ENCODE assay signal across 13 mouse cellular contexts in genomic region chr13:34112369-34113081, GRCm38 (mm10). TPM values are rescaled to one million over a fixed set of nuclear protein-coding genes. Genes with fewer than 3 reads are reported as not detected.
DNase-seq lines count a peak whose midpoint lies in the region; ATAC-seq and TF ChIP-seq lines count a peak whose summit lies in the region.
"Had no signal": no experiment of that assay in that cellular context is flagged by ENCODE, and none has a peak within 500 bp of the region (broad histone marks: within the 10 kb centered on the region; RNA-seq: fewer than 3 reads in every experiment).

No protein-coding gene starts in this region.

- no peaks in the 10 kb centered on the region for H3K9me3 ChIP-seq in kidney, postnatal 0 days (replicated peaks; ENCODE audit: low read length)

- 0 out of 2 replicates have a peak, but pooled peaks have one; percentile 44 for ATAC-seq in kidney, postnatal 0 days (replicated peaks; ENCODE audit: low FRiP score, low read depth)

- no peak overlapping the region for H3K9ac ChIP-seq in kidney, postnatal 0 days (ENCODE audit: low read depth, low read length)
- H3K9ac ChIP-seq: liver, embryonic 14.5 days had no signal

- H3K4me2 ChIP-seq in kidney, postnatal 0 days (ENCODE audit: low read length) = no peak overlapping the region

- no peak overlapping the region for H3K27ac ChIP-seq in kidney, postnatal 0 days
- H3K27ac ChIP-seq: left cerebral cortex, adult 2 months; liver, embryonic 14.5 days had no signal

- no peaks in the 10 kb centered on the region for H3K27me3 ChIP-seq in kidney, postnatal 0 days (ENCODE audit: insufficient read depth, low read length)

- H3K4me3 ChIP-seq in kidney, postnatal 0 days (replicated peaks; ENCODE audit: low read depth, low read length) = no peak overlapping the region
- H3K4me3 ChIP-seq: left cerebral cortex, adult 2 months had no signal

- TF ChIP-seq CTCF in kidney, postnatal 0 days (IDR thresholded peaks at IDR 0.05; ENCODE audit: low read depth) = no peak

- H3K36me3 ChIP-seq in kidney, postnatal 0 days (ENCODE audit: insufficient read depth, low read length) = no peaks in the 10 kb centered on the region

- no peak for DNase-seq in kidney, postnatal 0 days (ENCODE audit: low spot score)
- no peak for DNase-seq in kidney, postnatal 4 days
- peak; percentile 65 for DNase-seq in 416B (ENCODE audit: low read depth)
- peak; percentile 64 for DNase-seq in adrenal gland, adult 8-10 months
- DNase-seq in lung, postnatal 10 days = peak; percentile 41
- DNase-seq in thymus, postnatal 25 days = no peak
- no peak for DNase-seq in frontal cortex, postnatal 14 days (ENCODE audit: low spot score in 2 of 2)
- DNase-seq in neural tube, embryonic 10.5 days (ENCODE audit: extremely low spot score, low spot score) = no peak
- DNase-seq: cerebellum, adult 9-10 months; heart, postnatal 4 days; thymus, postnatal 4 days had no signal

- WGBS in kidney, postnatal 0 days = 71% methylated on average over 5 of the region's 5 CpGs

- no peaks in the 10 kb centered on the region for H3K4me1 ChIP-seq in kidney, postnatal 0 days (replicated peaks; ENCODE audit: insufficient read depth, low read length)

RNA-seq across cellular contexts. Expression of gene Tubb2b, which starts 17.7 kb away (rescaled TPM):
- 24.8 and 28.0 TPM in 2 replicates for polyA plus RNA-seq in kidney, postnatal 0 days (2015; fragmentation: Nextera tagmentation; extraction: Ambion mirVana)
- 1 to 10 TPM in 3 of 4 experiments, under 1 TPM in 1; 0.81 to 3.5 (median 1.5) TPM for total RNA-seq in adrenal gland, adult 8-10 months (2022)

RNA-seq across cellular contexts. Expression of gene Tubb2a, which starts 34.7 kb away (rescaled TPM):
- polyA plus RNA-seq in kidney, postnatal 0 days (2015; fragmentation: Nextera tagmentation; extraction: Ambion mirVana) = 169 and 170 TPM in 2 replicates
- 10 to 100 TPM; 21.4 to 34.1 (median 28.2) TPM for total RNA-seq in adrenal gland, adult 8-10 months (2022)

RNA-seq across cellular contexts. Expression of gene Psmg4, which starts 50.2 kb away (rescaled TPM):
- 110 and 117 TPM in 2 replicates for polyA plus RNA-seq in kidney, postnatal 0 days (2015; fragmentation: Nextera tagmentation; extraction: Ambion mirVana)
- total RNA-seq in adrenal gland, adult 8-10 months (2022) = 10 to 100 TPM; 28.6 to 39.3 (median 31.2) TPM

Comparison
In these comparisons a context has a peak if more than half of its experiments do, and no peak if none do; other contexts are left out.
1. DNase-seq: peak in 416B (single experiment), adrenal gland, adult 8-10 months (single experiment) and lung, postnatal 10 days (single experiment); none in kidney, postnatal 0 days (single experiment), kidney, postnatal 4 days (0 of 2), thymus, postnatal 25 days (single experiment), frontal cortex, postnatal 14 days (0 of 2) and neural tube, embryonic 10.5 days (single experiment).